Mouse (Mus musculus): ENCODE results near the gene L2hgdh.

The L2hgdh gene

DNA sequence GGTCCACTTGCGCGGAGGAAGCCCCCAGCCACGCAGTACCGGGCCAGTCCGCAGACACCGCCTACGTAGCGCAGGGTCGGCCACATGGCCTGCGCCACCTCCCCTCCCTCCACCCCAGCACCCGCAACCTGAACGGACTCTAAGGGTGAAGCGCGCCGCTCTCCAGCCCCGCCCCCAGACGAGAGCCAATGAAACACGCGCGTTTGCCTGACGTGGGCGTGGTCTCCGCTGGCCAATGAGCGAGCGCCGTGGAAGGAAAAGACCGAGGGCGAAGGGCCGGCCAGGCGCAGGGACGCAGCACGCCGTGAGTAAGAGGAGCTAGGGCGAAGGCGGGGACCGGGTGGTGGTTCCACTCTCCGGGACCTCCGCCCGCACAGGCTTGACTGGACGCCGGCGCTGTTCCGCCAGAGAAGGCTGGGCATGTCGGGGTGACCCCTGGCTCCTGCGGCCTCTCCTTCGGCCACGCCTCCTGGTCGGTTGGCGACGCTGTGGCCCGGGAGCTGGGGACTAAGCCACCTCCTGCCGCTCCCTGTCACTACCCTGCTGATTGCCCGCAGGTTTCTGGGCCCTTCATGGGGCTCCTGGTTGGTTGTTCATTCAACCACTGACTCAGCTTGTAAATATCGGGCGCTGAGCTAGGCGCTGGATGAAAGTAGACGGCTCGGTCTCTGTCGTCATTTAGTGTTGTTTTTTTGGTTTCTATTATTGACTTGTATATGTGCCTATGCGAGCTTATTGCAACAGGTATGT, at the start of gene L2hgdh, which contains the start of gene Atp5s:
Gene L2hgdh, minus strand, starts transcription at position 163 of the 750 bp plus-strand sequence.
Gene Atp5s, plus strand, starts transcription at position 240 of the 750 bp plus-strand sequence.
- peak; percentile 94 for DNase-seq

GRCm38 (mm10) chr12:69768841-69769240, 44.2 kb upstream of the L2hgdh start:
- DNase-seq: no peak

DNA sequence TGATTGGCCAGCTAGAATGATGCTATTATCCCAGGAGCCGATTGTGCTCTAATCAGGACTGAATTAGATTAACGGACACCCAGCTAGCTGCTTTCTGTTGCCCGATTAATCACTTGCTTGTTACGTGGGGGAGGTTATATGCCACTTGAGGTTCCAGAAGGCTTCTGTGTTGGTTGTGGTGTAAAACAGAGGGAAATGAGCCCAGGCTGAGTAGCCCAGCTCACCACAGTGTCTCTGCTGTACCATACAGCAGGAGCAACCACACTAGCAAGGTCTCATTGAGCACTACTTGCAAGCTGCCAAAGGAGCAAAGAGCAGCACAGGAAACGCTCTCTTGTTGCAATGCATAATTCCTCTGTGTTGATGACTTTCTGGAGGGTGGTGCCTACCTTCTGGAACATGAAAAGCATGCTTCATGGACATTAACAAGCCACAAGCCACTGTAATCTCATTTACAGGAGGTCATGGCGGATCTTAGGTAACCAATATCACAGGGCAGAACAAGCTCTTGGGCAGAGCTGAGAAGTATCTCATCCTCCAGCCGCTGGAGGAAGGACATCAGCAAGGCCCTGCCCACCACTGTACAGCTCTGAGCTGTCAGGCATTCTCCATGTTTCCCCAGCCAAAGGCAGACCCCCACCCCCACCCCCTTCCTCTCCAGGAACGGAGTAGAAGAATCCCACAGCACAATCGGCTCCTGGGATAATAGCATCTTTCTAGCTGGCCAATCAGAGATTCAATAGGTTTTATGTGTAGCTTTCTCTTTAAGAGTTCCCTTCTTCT, 43.0 kb upstream of the L2hgdh start:
- no peak for DNase-seq

- peak; percentile 59 to 71 for DNase-seq
Observed at GRCm38 (mm10) chr12:69766185-69766904, 41.7 kb upstream of the L2hgdh start.

GRCm38 (mm10) chr12:69765543-69765942, 40.9 kb upstream of the L2hgdh start:
- no peak for DNase-seq

DNA sequence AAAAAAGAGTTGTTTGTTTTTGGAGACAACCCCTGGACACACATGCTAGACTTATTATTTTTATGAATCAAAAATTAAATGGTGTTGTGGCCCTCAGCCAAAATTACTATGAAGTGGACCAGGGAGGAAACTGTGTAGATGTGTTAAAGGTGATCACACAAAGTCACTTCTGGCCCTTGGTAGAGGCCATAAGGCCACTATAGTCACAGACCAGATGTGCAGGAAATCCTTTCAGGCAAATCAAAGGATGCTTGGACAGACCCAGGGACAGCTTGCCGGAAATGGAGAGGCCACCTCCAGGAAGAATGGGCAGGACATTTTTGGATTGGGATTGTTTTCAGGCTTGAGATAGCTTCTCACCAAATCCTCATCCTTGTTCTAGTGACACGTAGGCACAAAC, 36.9 kb upstream of the L2hgdh start:
- DNase-seq: no peak

DNA sequence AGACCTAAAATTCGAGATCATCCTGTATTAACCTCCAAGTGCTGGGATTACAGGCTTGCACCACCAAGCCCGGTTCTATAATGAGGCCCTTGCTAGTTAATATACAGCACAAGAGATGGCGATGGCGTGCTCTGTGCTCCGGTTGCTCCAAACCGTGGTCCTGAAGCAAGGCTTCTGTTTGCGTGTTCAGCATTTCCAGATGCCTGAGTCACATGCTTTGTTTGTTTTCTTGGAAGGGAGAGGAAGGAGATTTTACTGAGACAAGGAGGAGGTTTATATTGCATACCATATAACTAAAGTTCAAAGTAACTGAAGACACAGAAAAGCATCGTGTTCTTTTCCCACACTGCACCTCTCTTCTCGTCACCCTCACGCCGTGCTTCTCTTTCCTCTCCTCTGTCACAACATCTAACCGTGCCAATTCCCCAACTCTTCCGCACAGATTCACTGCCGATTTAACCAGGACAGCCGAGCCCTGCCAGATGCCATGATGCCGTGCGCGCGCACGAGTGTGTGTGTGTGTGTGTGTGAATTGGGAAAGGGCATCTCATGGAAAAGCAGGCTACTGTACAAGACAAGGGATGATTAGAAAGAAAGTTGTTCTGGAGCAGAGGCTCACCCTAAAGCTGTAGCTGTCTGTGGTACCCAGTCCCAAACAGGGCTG, 36.2 kb upstream of the L2hgdh start:
- DNase-seq: no peak

GRCm38 (mm10) chr12:69760014-69760413, 35.3 kb upstream of the L2hgdh start:
- DNase-seq: no peak

DNA sequence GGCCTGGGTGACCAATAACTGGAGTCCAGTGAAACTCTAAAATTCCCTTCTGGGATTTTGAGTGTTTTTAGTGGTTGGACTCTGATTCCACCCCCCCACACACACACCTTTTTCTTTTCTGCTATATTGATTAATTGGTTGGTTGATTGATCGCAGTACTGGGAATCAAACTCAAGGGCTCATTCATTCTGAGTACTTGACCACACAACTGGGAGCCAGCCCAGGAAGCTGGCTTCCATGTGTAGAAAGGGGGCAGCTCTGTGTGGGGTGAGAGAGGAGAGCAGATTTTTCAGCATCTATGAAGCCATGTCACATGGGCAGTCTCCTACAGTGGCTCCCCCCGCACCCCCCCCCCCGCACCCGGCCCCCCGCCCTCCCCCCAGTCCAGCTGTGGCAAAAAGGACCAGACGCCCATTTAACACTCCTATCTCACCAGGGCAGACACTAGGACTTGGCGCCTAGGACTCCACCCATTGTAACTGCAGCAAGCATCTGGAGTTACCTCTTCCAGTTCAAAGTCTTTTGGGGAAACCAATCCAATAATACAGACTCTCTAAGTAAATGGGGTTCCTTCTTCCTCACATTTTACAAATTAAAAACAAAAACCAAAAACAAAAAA, 34.7 kb upstream of the L2hgdh start:
- DNase-seq: no peak

DNA sequence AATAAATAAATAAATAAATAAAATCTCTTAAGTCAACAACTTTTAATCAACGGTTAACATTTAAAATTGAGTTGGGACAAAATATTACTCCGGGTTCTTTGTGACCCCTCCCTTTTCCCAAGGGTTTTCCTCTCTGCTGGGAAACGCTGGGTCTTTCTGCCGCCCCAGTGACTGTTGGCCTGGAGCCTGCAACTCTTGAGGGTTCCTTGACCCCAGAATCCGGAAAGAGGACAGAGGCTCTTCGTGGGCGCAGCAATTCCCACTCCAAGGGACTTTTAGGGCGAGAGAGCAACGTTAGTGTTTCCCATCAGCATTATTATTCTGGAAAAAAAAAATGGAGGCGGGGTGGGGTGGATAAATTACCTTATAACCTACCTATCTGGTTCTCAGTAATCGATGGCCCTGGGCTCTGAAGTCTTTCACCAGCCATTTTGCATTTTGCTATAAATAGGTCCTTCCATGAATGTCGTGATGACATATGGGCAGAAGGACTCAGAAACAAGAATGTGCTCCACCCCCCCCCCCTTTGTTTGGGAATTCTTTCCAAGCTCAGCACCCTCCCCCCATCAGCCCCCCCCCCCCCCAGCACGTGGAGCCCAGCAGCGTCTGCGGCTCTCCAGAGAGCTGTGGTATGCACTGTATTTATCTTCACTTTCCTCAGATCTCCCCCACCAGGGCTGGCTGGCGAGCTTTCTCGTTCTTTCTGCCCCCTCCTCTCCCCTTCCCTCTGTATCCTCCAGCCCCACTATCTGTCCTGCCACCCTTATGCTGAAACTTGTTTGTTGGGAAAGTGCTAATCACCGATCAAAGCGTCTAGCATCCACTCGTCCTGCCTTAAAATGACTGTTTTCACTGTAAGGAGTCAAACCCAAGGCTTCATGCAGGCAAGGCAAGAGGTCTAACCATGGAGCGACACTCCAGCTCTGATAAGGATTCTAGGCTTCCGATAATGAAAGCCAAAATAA, 33.8 kb upstream of the L2hgdh start:
- DNase-seq: no peak

- DNase-seq: peak; percentile 80 to 83
Observed at GRCm38 (mm10) chr12:69757418-69758141, 32.9 kb upstream of the L2hgdh start.

DNA sequence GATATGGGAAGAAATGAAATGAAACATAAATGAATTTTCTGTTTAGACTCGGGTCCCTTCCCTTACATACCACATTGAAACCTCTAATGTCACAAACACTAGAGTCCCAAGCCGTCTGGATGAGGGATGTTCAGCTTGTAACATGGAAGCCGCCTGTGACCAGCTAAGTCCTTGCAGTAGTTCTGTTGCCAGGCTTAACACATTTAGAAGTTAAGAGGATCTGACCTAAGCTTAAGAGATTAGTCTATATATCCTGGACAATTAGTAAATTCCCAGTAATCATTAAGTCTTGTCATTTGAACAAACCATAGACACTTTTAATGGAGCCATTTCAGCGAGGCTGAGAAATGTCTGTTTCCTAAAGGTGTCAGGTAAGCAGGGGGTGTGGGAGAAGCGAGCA, 31.3 kb upstream of the L2hgdh start:
- DNase-seq: no peak

GRCm38 (mm10) chr12:69753936-69754335, 29.3 kb upstream of the L2hgdh start:
- no peak for DNase-seq

- no peak for DNase-seq
Observed at GRCm38 (mm10) chr12:69751864-69752341, 27.2 kb upstream of the L2hgdh start.

- no peak for DNase-seq
Observed at GRCm38 (mm10) chr12:69744138-69744537, 19.5 kb upstream of the L2hgdh start.

GRCm38 (mm10) chr12:69741965-69742364, 17.3 kb upstream of the L2hgdh start:
- no peak for DNase-seq

GRCm38 (mm10) chr12:69733923-69734322, 9.2 kb upstream of the L2hgdh start:
- DNase-seq: peak in 1 of 2 experiments; percentile 7

DNA sequence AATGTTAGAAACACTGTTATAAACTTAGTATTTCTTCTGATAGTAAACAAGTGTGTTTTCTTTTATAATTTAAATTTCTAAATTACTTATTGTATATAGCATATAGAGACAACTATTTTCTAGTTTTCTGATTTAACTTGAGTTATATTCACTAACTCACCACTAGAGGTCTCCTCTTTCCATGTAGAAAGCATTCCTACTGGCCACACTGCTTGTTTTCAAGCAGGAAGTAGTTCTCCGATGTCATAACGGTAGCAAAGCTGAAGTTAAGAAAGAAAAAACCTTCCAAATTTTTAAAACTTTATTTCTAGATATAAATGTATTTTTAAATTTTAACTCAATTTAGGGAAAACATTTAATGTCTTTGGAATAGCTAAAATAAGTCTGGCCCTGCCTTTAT, 8.8 kb upstream of the L2hgdh start:
- peak; percentile 5 to 16 for DNase-seq

- no peak for DNase-seq
Observed at GRCm38 (mm10) chr12:69732221-69732620, 7.5 kb upstream of the L2hgdh start.

DNA sequence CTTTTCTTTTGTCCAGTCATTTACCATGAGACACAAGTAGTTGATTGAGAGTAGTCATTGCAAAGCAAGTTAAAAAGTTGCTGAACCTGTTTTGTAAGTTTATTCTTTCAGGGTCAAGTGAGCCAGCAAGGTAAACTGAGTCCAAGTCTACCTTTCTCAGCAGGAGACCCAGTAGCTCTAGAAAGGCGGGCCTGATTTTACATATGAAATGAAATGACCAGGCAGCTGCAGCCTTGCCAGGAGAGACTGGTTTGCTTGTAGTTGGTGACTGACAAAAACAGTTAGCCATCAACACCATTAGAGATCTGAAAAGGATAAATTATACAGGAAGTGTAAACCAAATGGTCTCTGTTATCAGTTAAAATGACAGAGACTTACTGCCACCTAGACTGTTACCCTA, 5.6 kb upstream of the L2hgdh start:
- no peak for DNase-seq
